Mouse (Mus musculus) thymus, postnatal 14 days (tissue): ENCODE results near the gene Sumf1.
A peak's percentile ranks its signal among the peaks of the same experiment; 100 is the strongest.

Experiments used
- DNase-seq: peaks from one replicate; pipeline ENCODE4 v3.0.0; 2021

Gene Sumf1

DNA sequence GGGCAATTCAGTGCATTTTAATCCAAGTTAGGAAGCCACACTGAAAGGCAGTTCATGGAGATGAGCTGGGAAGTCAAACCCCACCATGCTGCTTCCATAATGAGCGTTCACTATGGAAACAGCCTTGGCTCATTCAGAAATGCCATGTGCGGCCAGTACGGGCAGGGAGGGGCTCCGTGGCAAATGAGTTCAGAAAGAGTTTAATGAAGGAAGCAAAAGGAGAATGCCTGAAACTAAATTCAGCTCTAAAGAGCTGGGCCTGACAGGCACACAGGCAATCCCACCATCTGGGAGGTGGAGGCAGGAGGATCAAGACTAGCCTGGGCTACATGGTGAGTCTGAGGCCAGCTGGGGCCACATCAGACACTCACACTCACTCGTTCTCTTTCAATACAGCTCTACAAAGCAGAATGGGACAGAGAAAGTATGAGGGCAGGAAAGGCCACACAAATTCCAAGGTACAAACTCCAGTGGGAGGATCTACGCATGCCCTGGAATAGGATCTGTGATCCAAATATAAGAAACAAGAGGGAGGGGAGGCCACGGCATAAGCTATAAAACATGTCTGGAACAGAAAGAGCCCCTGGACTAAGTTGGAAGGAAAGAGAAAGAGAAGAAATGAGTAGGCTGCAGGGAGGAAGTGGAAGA is 39.3 kb downstream of the Sumf1 start:
- no peak for DNase-seq

DNA sequence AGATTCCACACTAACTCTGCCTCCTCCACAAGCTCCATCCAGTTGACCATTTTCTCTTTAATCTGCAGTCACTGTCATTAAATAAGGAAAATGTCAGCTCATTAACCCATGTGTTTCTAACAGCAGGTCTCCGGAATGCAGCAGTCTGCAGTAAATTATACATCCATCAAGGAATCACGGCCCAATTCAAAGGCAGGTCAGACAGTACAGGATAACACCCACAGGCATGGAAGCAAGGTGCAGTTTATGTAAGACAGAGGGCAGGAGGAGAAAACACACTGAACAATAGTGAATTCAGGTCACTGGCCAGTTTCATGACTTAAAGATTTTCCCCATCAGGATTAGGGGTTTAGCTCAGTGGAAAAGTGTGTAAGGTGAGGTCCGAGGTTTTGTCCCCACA is 40.1 kb downstream of the Sumf1 start:
- no peak for DNase-seq

DNA sequence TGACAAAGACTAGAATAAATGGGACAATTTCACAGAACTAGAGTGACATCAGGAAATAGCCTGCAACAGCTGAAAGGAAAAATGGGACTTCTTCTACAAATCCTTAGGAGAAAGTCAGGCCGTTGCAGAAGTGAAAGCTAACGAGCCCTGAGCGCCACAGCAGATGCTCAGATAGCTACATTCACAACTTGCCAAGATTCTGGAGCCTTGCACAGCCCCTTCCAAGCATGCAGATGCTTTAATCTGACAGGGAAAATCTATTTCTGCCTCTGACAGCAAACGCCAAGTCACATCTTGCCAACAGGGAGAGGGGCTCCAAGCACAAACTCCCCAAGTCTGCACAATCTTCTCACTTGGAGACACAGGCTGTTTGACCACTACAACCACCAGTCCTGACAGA is 42.6 kb downstream of the Sumf1 start:
- DNase-seq: no peak

DNA sequence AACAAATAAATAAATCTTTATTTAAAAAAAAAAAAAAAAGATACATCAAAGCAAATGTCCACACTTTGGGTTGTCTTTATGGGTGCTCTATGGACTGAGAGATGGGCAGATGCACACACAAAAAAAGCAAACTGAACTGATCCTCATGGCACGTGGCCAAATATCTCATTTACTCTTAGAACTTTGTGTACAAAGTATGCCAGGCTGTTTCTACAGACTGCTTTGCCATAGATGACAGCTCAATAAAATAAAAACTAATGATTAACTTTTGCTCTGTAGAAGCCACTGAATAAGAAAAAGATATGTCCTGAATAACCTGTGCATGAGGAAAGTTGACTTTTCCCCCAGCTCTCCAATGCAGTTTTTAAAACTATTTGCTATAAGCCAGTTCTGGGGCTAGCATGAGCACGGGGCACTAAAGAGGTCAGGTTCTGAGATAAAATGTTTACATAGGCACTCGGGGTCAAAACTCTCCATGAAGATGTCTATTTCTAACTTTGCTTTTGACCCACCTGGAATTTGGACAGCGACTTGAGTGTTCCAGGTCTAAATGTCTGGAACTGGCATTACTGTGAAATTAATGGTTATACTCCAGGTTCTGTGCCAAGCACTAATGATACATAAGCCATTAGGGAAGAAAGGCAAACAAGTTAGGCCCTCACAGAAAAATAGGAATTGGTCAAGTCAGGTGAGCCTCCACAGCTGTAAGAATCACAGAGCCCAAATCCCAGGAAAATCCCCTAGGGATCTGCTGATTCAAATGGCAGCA is 44.5 kb downstream of the Sumf1 start:
- DNase-seq: no peak

DNA sequence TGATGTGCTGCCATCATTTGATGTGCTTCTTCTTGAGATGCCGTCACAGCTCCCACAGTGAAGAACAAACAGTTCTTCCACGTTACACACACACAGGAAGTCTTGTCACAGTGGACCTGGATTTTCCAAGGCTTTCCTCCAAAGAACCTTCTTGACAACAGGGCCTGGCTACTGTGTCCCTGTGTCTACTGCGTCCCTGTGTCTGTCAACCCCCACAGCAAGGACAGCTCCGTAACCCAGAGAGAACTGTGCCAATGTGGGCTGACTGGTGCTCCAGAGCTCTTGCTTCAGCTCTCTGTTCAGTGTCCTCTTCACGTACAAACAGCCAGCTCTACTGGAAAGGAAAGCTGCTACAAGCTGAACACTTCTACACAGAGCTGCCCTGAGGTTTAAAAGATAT is 48.4 kb downstream of the Sumf1 start:
- DNase-seq: no peak

DNA sequence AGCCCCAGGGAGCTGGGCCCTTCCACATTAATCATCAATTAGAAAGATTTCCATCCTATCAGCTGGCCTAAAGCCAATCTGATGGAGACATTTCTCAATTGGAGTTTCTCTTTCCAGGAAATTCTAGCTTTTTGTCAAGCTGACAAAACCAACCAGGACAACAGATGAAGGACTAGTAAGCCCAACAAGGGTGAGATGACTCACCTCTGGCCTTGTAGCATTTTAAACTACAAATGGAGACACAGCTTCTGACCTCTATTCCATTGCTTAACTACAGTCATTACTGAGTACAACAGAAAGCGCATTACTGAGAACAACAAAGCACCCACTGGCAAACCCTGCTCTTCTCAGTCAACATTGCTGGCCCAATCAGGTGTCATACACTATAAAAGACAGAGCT is 49.1 kb downstream of the Sumf1 start:
- DNase-seq: no peak

DNA sequence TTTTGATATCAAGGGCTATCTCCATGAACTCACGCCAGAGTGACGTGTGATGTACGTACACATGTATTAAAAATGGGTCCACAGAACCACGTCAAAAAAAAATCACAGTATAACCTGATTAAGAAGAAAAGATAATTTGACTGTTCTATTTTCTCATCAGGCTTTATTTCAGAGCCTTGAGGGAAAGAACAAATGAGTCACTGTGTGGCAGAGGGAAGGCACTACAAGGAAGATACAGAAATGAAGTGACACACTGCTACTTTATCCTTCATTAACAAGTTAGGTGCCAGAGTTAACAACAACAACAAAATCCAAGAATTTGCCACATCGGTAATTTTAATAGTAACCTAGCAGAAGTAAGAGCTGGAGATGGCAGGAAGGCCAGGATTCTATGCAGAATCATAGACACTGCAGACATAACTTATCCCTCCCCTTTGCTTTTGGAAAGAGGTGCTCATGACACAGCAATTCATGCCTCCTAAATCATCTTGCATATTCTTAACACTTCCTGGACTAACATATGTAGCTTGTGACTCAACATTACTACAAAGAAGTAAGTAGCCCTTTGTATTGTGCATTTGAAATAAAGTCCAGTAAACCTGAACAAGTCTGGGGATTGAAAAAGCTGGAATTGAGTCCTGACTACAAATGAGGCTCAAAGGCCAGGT is 53.0 kb downstream of the Sumf1 start:
- no peak for DNase-seq

DNA sequence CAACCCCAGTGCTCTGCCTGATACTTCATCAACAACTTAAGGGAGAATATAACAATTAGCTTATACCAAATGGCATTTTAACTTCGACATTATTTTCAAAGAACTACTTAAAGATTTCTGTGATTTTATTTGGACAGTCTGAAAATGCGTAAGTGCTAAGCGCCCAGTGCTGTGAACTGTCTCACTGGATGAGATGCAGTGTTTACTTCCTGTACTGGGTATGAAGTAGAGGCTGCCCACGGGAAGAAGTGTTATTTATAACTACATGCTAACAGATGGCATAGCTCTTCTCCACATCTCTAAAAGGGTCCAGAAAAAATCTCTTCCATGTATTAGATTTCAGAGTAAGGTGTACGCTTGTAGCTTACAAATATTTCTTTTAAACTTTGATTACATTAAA is 54.7 kb downstream of the Sumf1 start:
- DNase-seq: no peak

DNA sequence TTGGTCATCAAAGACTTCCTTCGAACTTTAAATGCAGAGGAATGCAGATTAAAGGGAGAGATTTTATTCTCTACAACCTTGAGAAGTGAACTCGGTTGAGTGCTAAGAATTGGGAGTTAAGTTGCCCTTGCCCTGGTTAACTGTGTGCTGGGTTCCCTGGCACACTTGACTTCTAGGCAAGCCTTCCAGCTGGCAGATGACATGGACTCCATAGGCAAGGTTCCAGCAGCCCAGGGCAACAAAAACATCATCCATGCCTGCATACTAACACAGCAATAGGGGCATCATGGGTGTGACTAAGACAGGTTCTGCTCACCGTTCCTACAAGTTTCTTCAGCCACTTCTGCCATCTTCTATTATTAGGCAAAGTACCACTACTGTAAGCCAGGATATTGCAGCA is 58.8 kb downstream of the Sumf1 start:
- DNase-seq: no peak

DNA sequence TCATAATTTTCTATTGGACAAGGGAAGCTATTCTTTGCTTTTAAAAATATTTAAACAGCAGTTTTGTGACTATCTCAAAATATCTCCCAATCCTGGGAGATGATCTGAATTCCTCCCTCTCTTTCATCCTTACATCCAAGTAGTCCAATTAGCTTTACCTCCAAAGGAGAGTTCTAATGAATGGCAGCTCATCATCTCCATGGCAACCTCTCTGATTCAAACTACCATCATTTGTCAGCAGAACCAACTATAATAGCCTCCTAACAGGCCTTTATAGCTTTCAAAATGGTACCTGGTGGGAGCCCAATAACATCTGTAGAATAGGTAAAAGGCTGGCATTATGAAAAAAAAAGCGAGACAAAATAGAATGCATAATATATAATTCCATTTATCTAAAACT is 59.9 kb downstream of the Sumf1 start:
- no peak for DNase-seq

DNA sequence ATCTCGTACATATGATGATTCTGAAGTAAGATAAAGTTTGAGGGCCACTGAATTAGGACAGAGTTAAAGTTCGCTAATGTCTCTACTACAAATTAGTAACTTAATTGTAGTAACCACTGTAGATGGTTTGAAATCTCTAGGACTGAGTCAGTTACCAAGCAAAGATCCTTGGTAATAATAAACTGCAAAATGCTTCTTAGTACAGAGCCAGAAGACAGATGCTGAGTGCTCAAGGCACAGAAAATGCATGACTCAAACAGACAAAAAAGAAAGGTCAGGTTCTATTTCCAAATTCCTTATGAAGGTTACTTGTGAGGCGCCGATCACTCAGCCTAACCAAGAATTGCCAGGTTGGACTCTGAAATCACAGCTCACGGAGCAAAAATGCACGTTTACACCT is 67.5 kb downstream of the Sumf1 start:
- DNase-seq: no peak

DNA sequence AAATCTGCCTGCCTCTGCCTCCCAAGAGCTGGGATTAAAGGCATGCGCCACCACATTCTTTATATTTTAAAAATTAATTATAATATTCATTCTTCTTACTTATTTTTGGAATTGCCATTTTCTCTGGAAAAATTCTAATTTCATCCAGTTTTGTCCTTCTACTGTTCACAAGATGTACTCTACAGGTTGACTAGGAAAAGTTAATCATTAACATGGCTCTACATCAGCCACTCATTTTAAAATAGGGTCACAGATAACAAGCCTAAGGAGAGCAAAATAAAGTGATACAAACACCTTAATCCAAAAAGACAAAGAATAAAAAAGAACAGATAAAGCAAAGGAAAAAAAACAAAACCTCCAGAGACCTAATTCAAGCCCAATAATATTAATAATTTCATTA is 70.4 kb downstream of the Sumf1 start:
- DNase-seq: no peak

DNA sequence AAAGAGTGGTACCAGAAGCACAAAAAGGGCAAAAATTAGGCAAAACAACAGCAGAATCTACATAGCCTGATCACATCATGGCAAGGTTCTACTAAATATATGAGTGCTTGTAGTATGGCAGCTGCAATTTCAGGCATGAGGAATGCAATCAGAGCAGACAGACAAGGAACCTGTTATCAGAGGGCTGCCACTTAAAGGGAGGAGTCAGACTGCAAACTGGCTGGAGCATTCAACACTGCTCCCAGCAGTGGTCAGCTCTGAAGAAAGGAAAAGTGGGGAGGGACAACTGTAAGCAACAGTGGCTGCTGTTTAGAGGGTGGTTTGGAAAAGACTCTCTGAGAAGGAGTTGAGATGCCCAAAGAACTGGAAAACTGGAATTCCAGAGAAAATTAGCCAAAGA is 73.7 kb downstream of the Sumf1 start:
- no peak for DNase-seq

DNA sequence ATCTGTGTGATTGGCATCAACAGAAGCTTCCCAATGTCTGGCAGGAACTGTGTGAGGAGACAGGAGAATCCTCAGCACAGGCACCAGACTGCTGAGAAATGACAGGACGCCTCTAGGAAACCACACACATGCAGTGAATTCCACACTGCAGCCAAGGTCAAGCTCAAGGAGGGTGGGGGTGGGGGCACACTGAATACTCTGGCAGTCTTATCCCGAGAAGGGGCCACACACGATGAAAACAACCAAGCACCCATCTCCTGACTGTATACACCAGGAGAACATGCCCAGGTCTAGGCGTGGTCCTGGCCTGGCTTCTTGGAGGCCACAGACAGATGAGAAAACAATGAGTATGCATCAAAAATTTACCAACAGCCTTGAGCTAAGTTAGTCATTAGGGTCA is 75.0 kb downstream of the Sumf1 start:
- DNase-seq: no peak

DNA sequence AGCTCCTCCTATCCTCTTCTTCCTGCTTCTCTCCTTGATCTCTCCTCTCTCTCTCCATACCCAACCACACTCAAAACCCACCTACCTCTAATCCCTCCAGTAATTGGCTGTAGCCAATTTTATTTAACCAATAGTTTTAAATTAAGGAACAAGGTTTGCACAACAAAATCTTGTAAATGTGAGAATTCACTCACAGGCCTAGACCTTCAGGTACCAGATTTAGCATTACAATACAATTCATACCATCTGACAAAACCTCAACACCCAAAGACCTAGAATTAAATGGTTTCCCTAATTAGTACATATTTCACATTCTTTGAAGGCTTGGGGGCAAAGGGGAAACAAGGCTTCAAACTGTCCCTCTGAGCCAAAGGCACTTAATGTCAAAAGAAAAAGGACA is 78.0 kb downstream of the Sumf1 start:
- no peak for DNase-seq

DNA sequence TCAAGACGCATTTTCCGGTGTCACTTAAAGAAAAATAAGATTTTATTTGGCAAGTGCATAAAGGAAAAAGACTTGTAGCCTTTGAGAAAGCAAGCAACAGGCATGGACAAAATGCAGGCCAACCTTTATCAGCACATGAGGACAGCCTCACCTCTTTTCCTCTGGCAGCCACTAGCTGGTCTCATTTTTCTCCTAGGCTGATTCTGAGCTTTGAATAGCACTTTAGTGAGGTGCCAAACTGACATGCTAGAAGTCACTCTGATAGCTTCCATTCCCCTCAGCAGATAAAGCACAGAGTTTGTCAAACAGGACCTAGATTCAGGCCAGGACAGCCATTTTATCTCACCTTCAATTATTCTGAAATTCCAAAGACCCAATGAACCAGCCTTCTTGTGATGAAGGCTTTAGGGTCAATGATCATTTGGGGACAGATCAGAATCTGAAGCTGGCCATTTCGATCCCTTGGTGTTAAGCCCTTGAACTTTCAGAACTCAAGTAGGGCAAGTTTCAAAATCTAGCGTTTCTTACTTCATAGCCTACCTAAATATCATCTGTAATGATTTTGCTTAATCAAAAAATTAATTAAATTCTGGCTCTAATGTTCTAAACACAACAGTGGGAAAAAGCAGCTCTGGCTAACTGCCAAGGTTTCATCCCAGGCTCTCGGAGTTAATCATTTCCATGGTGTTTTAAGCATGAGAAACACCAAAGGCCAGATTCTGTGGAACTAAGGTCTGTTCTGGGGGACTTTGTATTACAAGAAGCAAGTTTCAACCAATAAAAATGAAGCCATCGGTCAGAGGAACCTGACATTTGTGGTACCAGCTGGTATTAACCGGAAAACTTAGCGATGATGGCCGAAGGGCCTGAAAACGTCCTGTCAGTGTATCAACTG is 83.2 kb downstream of the Sumf1 start:
- no peak for DNase-seq

DNA sequence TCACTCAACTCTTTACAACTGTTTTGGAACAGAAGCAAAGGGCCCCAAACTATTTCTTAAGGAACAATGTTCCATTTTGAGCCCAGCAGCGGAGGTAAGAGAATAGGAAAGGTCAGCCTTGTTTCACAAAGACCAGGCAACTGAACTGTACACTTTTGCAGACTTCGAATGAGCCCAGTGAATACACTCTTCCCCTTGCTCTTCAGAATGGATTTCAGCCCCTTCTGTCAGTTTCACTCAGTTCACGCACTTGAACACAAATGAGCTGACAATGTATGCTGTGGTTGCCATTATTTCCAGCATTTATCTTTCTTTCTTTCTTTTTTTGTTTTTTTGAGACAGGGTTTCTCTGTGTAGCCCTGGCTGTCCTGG is 86.5 kb downstream of the Sumf1 start:
- DNase-seq: no peak

DNA sequence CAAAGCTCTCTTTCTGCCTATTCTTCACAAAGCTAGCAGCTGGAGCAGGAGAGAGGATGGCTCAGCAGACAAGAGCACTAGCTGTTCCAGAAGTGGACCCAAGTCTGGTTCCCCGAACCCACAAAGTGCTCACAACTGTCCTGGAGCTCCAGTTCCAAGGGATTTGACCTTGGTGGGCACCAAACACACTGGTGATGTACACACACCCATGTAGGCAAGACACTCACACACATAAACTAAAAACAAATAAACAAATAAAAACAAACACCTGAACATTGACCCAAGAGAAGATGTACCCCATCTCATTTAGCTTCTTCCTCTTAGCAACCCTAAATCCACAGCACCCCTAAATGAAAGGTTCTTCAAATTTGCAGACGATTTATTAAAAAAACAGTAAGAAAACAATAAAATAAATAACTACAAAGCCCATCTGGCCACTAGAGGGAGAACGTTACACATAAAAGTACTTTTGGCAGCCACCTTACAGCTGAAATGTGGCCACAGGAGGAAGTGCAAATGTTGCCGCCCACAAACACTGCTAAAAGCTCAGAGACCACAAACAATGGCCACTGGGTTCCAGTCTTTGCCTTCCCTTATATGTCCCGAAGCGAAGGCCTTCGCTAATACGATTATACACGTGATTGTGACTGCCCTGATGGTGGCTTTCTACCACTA is 87.1 kb downstream of the Sumf1 start:
- peak; percentile 68 for DNase-seq

DNA sequence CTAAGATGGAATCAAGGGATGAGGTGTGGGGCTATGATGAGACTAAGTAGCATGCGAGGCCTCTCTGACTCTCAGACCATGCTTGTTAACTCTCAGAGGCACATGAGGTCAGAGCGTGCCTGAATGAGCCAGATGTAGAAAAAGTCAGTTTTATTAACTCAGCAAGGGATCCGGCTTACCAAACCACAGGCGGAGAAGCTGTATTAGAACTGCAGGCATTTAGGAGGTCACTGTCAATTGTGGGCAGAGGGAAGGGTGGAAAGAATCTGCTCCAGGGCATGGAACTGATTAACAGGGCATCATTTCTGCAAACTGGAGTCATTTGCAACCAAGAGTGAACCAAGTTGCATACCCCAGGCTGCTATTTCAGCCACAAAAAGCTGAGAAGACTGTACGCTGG is 89.9 kb downstream of the Sumf1 start:
- no peak for DNase-seq

DNA sequence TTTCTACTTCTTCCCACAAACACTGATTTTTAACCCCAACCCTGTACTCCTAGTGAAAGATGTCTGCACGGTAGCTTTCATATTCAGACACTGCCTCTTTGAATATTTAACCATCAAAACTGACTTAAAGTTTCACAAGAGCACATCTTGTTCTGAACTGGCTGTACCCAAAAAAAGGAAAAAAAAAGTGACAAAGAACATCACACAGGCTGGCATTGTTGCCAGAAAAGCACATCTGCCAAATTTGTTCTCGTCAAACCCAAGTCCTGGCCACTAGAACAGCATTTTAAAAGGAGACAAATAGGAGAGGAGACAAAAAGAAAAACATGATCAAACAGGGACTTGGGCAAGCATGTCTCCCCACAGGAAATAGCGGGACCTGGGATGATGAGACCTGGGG is 91.9 kb downstream of the Sumf1 start:
- DNase-seq: no peak

DNA sequence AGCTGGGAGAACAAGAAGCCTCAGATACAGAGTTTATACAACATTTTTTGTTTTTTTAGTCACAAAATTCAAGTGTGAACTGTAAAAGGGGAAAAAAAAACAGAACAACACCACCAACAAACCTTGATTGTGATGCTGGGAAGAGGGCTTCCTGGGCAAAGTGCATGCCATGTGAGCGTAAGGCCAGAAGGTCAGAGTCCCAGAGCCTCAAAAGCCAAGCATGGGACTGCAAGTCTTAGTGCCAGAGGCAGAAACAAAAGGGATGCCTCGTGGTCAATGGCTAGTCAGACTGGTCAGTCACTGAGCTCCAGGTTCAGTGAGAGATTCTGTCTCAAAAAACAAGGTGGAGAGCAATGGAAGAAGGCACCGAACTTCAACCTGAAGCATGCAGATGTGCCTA is 92.7 kb downstream of the Sumf1 start:
- DNase-seq: no peak

DNA sequence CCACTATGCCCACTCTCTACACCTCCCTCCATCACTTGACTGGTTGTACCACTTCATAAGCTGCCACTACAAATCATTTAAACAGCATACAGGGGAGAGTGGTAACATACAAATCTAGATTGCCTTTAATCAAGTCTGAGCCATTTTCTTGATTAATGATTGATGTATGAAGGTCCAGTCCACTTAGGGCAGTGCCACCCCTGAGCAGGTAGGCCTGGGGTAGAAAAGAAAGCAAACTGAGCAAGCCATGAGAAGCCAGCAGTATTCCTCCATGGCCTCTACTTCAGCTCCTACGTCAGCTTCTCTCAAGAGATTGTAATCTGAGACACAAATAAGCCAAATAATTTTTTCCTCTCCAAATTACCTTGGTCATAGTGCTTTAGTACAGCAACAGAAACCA is 94.1 kb downstream of the Sumf1 start:
- no peak for DNase-seq

DNA sequence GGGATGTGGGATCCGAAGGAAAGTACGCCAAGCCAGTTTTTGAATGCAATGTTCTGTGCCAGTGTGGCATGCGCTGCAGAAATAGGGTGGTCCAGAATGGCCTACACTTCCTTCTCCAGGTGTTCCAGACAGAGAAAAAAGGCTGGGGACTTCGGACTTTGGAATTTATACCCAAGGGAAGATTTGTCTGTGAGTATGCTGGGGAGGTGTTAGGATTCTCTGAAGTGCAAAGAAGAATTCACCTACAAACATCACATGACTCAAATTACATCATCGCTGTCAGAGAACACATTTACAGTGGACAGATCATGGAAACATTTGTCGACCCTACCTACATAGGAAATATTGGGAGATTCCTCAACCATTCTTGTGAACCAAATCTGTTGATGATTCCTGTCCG is 109.5 kb downstream of the Sumf1 start:
- DNase-seq: no peak
